Mouse (Mus musculus) heart, adult 2 months (tissue): ENCODE results near the gene Bglap. TPM values are rescaled to one million over a fixed set of nuclear protein-coding genes. Genes with fewer than 3 reads are reported as not detected.

Source experiments
- DNase-seq, 2 experiments: peaks; one replicate each; pipeline ENCODE4 v3.0.0; 2021
- H3K27ac ChIP-seq: fragments of 200-600 bp; 2 replicates; pipeline ENCODE4 v1.8.1; 2022
- H3K27me3 ChIP-seq: fragments of 200-500 bp; 2 replicates; pipeline ENCODE4 v1.6.1; 2012; ENCODE audit warnings: mild to moderate bottlenecking, low read length, inconsistent platforms, mixed read lengths; ENCODE audit not compliant: control insufficient read depth, insufficient read depth
- H3K36me3 ChIP-seq: fragments of 200-500 bp; 2 replicates; pipeline ENCODE4 v1.6.1; 2012; ENCODE audit warnings: low read length, inconsistent platforms; ENCODE audit not compliant: control insufficient read depth, insufficient read depth
- H3K4me1 ChIP-seq: fragments of 200-500 bp; 2 replicates; pipeline ENCODE4 v1.6.1; 2011; ENCODE audit warnings: low read length; ENCODE audit not compliant: control insufficient read depth, insufficient read depth
- H3K4me3 ChIP-seq: fragments of 200-600 bp; 2 replicates; pipeline ENCODE4 v1.8.1; 2022
- H3K79me2 ChIP-seq: fragments of 200-500 bp; replicated peaks from 2 replicates; pipeline ENCODE4 v1.6.1; 2012; ENCODE audit warnings: mild to moderate bottlenecking, inconsistent platforms, low read length, moderate library complexity, mixed read lengths; ENCODE audit not compliant: control insufficient read depth, insufficient read depth
- H3K9ac ChIP-seq: fragments of 200-500 bp; 2 replicates; pipeline ENCODE4 v1.6.1; 2012; ENCODE audit warnings: low read depth, mild to moderate bottlenecking, control low read depth, inconsistent platforms, low read length, mixed read lengths
- CTCF ChIP-seq: fragments of 200-600 bp; IDR thresholded peaks from 2 replicates; pipeline ENCODE4 v1.8.1; 2022; ENCODE audit warnings: antibody characterized with exemption, mild to moderate bottlenecking, moderate library complexity
- EP300 ChIP-seq: fragments of 200-500 bp; IDR thresholded peaks from 2 replicates; pipeline ENCODE4 v1.6.1; 2011; ENCODE audit warnings: low read depth, low read length, control low read depth; ENCODE audit not compliant: insufficient read depth
- POLR2A ChIP-seq: fragments of 200-500 bp; IDR thresholded peaks from 2 replicates; pipeline ENCODE4 v1.6.1; 2011; ENCODE audit warnings: mild to moderate bottlenecking, low read depth, low read length, control low read depth; ENCODE audit not compliant: insufficient read depth
- WGBS: fragments of 180-500 bp; shearing (Covaris S2); methylation state at CpG from one replicate; pipeline ENCODE4 v1.1.7; 2018; 5-methylcytosine and 5-hydroxymethylcytosine counted together
- intact Hi-C: fragments of 180-260 bp; cut with DNase I; formaldehyde crosslinking; loops from one replicate; pipeline ENCODE4 v1.15.1; 2025
- polyA plus RNA-seq: library from polyadenylated mRNA; depleted of rRNA; stranded (reverse); fragments of >200 nt; gene quantifications from 2 replicates; pipeline ENCODE4 v1.2.3, GENCODE M21; 2012; rRNA removed
- total RNA-seq, 2 experiments: library from RNA; stranded (reverse); gene quantifications; 2 replicates each; pipeline ENCODE4 v1.2.3; 2021

Gene Bglap
- total and polyA plus RNA-seq, 3 experiments: not detected

- peak in 1 of 2 experiments; percentile 28 for DNase-seq
- H3K36me3 ChIP-seq: no peaks in the 10 kb centered on the region; the same call in 1 of the 2 replicates
- H3K27me3 ChIP-seq: no peaks in the 10 kb centered on the region
- peak overlapping the region; percentile 85; the same call in 1 of the 2 replicates for H3K4me3 ChIP-seq
- no peak overlapping the region for H3K9ac ChIP-seq
- peak overlapping the region; percentile 99; the same call in 1 of the 2 replicates for H3K27ac ChIP-seq
- intact Hi-C loops: loop anchor here (5.0 kb wide), 1 partner anchor 40 kb away; the partner anchor contains the start of genes Cct3 and Tsacc
- WGBS: 36% methylated on average over 11 of the region's 11 CpGs
- no peaks in the 10 kb centered on the region; the same call in 1 of the 2 replicates for H3K79me2 ChIP-seq
- peaks cover 6% of the 10 kb centered on the region for H3K4me1 ChIP-seq
- TF ChIP-seq EP300: no peak
- TF ChIP-seq CTCF: no peak
- TF ChIP-seq POLR2A: no peak
Observed at GRCm38 (mm10) chr3:88337367-88338020, 46.8 kb downstream of the Bglap start.

DNA sequence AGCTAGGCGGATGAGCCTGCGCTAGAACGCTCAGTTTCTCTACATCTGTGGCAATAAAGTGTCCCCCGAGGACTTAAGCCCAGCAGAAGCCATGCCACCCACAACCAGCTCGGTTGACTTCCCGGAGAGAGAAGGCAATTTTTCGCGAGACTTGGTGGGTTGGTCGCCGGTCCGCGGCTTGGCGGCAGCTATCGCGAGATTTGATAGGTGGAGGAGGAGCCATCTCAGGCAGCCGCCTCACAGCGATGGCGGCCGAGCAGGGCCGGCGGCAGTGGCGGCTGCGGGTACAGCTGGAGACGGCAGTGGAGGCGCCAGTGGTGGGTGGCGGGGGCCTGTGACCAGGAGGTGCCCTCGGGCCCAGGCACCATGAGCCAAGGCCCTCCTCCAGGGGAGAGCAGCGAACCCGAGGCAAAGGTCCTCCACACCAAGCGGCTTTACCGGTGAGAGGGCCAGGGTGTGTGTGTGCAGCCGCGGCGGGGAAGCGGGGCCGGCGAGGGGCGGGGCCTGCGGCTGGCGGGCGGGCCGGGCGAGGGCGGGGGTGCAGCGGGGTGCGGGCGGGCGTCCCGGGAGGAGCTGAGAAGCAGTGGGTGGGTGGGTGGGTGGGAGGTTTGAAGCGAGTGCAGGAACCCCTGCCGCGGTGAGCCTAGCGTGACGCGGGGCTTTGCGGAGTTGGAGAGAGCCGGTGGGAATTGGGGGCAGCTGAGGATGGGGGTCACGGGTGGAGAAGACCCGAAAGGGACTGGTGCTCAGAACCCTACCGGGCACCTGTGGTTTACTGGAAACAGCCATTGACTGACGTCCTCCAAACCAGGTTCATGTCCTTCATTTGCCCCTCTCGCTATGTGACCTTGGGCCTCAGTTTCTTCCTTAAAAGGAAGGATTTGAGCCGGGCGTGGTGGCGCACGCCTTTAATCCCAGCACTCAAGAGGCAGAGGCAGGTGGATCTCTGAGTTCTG lies 47.9 kb downstream of the Bglap start, which contains the start of the genes Tmem79 and Smg5:
Tmem79 (minus strand) TSS at position 91 of the 956 bp plus-strand sequence.
Smg5 (plus strand) TSS at position 203 of the 956 bp plus-strand sequence.
- Histone ChIP-seq H3K36me3 (no peaks in the 10 kb centered on the region), H3K79me2 (no peaks in the 10 kb centered on the region; the same call in 1 of the 2 replicates), H3K4me3 (peak within 1 kb of the TSS; percentile 85), H3K4me1 (peaks cover 6% of the 10 kb centered on the region), H3K27ac (peak within 1 kb of the TSS; percentile 99), H3K9ac (peak within 1 kb of the TSS; percentile 95), H3K27me3 (no peaks in the 10 kb centered on the region)
- under 1% methylated on average over 59 of the region's 66 CpGs for whole genome bisulfite sequencing
- peak; percentile 97 to 98 for DNase-seq
- intact Hi-C loops: loop anchor here (5.0 kb wide), 1 partner anchor 39 kb away; the partner anchor contains the start of genes Cct3 and Tsacc
- no peak for TF ChIP-seq CTCF
- peak; percentile 99 for TF ChIP-seq POLR2A
- no peak for TF ChIP-seq EP300

DNA sequence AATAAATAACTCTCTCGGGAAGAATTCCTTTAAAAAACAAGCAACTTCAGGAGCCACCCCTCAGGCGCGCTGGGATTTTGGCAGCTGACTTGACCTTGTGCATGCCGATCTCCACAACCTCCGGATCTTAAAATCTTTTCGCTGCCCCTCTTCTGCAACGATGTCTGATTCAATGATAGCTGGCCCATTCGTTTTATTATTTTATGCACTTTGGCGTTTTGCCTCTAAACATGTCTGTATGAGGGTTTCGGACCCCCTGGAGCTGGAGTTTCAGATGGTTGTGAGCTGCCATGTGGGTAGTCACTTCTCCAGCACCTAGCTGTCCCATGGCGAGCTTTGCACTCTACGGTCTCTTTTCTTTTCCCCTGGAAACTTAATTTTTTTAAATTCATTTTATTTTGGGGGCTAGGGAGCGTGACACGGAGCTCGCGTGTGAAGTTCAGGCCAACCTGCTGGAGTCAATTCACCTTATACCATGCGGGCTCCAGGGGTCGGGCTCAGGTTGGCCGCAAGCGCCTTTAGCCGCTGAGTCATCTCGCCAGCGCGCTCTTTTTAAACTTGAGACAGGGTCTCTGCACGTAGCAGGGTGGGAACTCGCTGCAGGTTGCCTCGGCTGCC lies 48.7 kb downstream of the Bglap start:
- Histone ChIP-seq H3K9ac (peak overlapping the region; percentile 75), H3K79me2 (no peaks in the 10 kb centered on the region; the same call in 1 of the 2 replicates), H3K27me3 (no peaks in the 10 kb centered on the region), H3K36me3 (no peaks in the 10 kb centered on the region), H3K4me1 (peaks cover 6% of the 10 kb centered on the region), H3K4me3 (peak overlapping the region; percentile 85), H3K27ac (peak overlapping the region; percentile 99)
- 1% methylated on average over 27 of the region's 27 CpGs for WGBS
- TF ChIP-seq EP300 (no peak), POLR2A (no peak), CTCF (no peak)
- intact Hi-C loops: loop anchor here (5.0 kb wide), 1 partner anchor 38 kb away; the partner anchor contains the start of genes Cct3 and Tsacc
- DNase-seq: no peak

DNA sequence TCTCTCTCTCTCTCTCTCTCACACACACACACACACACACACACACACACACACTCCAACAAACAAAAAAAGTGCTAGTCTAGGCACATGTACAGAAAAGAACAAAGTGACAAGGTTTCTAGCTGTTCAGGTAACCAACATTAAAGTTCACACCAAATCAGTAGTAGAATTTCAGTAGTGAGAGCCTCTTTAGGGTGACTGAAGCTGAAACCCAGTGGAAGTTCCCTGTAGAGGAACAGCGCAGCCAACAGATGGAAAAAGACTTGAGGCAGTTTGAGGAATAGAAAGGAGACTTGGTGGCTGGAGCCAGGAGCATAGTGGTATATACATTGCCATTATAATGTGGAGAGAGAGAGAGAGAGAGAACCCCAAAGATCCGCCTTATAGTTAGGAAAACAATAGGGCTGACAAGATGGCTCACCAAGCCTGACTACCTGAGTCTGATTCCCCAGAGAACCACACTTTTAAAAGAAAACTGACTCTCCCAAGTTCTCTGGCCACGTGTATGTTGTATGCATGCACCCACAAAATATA lies 49.3 kb downstream of the Bglap start:
- DNase-seq: no peak
- peak overlapping the region; percentile 99 for H3K27ac ChIP-seq
- intact Hi-C loops: loop anchor here (5.0 kb wide), 1 partner anchor 38 kb away; the partner anchor contains the start of genes Cct3 and Tsacc
- WGBS: 31% methylated on average over 3 of the region's 3 CpGs
- H3K79me2 ChIP-seq: no peaks in the 10 kb centered on the region; the same call in 1 of the 2 replicates
- H3K4me1 ChIP-seq: peaks cover 6% of the 10 kb centered on the region
- H3K9ac ChIP-seq: no peak overlapping the region
- no peaks in the 10 kb centered on the region for H3K27me3 ChIP-seq
- H3K4me3 ChIP-seq: peak overlapping the region; percentile 85
- no peak for TF ChIP-seq CTCF
- TF ChIP-seq POLR2A: no peak
- TF ChIP-seq EP300: no peak
- H3K36me3 ChIP-seq: no peaks in the 10 kb centered on the region

DNA sequence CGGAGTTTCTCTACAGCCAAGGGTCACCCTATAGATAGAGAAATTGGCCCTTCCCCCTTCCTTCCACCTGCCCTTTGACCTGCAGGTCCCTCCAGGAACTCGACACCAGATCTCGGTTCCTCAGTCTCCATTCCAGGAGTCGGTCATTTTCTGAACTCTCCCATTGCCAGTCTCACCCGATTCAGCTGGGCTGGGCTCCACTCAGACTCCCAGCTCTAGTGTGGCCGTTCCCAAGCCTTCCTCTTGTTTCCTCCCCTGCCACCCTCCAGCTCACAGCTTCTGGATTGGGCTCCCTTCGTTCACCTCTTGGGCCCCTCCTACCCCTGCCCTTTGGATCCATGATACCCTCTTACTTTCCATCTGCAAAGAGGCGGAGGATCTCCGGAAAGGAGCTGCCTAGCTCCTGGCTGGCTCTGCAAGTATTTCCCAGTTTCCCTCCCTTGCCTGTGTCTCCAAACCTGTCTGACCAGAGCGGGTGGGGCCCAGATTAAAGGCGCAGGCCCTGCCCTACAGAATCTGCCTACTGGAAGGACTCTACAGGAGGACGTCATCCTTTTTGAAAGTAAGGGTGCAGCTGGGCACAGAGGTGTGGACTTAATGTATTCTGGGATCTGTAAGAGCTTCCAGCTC lies 50.1 kb downstream of the Bglap start:
- Histone ChIP-seq H3K4me3 (no peak overlapping the region), H3K9ac (no peak overlapping the region), H3K27ac (no peak overlapping the region), H3K36me3 (no peaks in the 10 kb centered on the region), H3K4me1 (peaks cover 5% of the 10 kb centered on the region), H3K27me3 (no peaks in the 10 kb centered on the region), H3K79me2 (no peaks in the 10 kb centered on the region)
- 63% methylated on average over 12 of the region's 12 CpGs for WGBS
- no peak for DNase-seq
- TF ChIP-seq POLR2A (no peak), CTCF (no peak), EP300 (no peak)
- intact Hi-C loops: no loop called here

Other genes with a start within 250 kb of the Bglap start
- gene Mef2d, start 242.1 kb downstream of the Bglap start, total RNA-seq: 100 to 1,000 TPM; 118 to 129 TPM
- 119 and 122 TPM in 2 replicates for gene Mef2d, start 242.1 kb downstream of the Bglap start, polyA plus RNA-seq
- gene Rhbg, start 129.8 kb downstream of the Bglap start, total RNA-seq: not detected
- 0.20 TPM in 1 of 2 replicates, not detected in the other for gene Rhbg, start 129.8 kb downstream of the Bglap start, polyA plus RNA-seq
- under 1 TPM; 0.26 to 0.27 TPM for gene Gm38392, start 97.3 kb downstream of the Bglap start, total RNA-seq
- gene Gm38392, start 97.3 kb downstream of the Bglap start, polyA plus RNA-seq: 0.23 TPM in 1 of 2 replicates, not detected in the other
- 1 to 10 TPM; 5.1 to 8.6 TPM for gene Tsacc, start 87.5 kb downstream of the Bglap start, total RNA-seq
- gene Tsacc, start 87.5 kb downstream of the Bglap start, polyA plus RNA-seq: 4.8 and 8.7 TPM in 2 replicates
- 100 to 1,000 TPM; 169 to 172 TPM for gene Cct3, start 87.3 kb downstream of the Bglap start, total RNA-seq
- 124 and 183 TPM in 2 replicates for gene Cct3, start 87.3 kb downstream of the Bglap start, polyA plus RNA-seq
- gene Glmp, start 59.4 kb downstream of the Bglap start, total RNA-seq: 10 to 100 TPM; 75.6 to 80.9 TPM
- gene Glmp, start 59.4 kb downstream of the Bglap start, polyA plus RNA-seq: 98.0 and 105 TPM in 2 replicates
- 1 to 10 TPM; 1.6 to 1.7 TPM for gene Tmem79, start 48.3 kb downstream of the Bglap start, total RNA-seq
- 2.3 and 3.5 TPM in 2 replicates for gene Tmem79, start 48.3 kb downstream of the Bglap start, polyA plus RNA-seq
- 10 to 100 TPM; 42.7 to 45.8 TPM for gene Smg5, start 48.2 kb downstream of the Bglap start, total RNA-seq
- gene Smg5, start 48.2 kb downstream of the Bglap start, polyA plus RNA-seq: 44.4 and 66.9 TPM in 2 replicates
- gene Paqr6, start 19.9 kb downstream of the Bglap start, total RNA-seq: under 1 TPM; 0.44 to 0.57 TPM
- 5.0 and 7.5 TPM in 2 replicates for gene Paqr6, start 19.9 kb downstream of the Bglap start, polyA plus RNA-seq
- gene Bglap3, start 11.7 kb downstream of the Bglap start, total RNA-seq: not detected
- not detected in 2 replicates for gene Bglap3, start 11.7 kb downstream of the Bglap start, polyA plus RNA-seq
- not detected for gene Bglap2, start 5.8 kb downstream of the Bglap start, total RNA-seq
- 0.84 and 0.85 TPM in 2 replicates for gene Bglap2, start 5.8 kb downstream of the Bglap start, polyA plus RNA-seq
- gene Pmf1, start 25.9 kb upstream of the Bglap start, total RNA-seq: 10 to 100 TPM; 12.4 to 15.9 TPM
- gene Pmf1, start 25.9 kb upstream of the Bglap start, polyA plus RNA-seq: 20.8 and 22.3 TPM in 2 replicates
- gene Slc25a44, start 40.7 kb upstream of the Bglap start, total RNA-seq: 10 to 100 TPM; 11.9 to 14.6 TPM
- 19.1 and 25.9 TPM in 2 replicates for gene Slc25a44, start 40.7 kb upstream of the Bglap start, polyA plus RNA-seq
- 1 to 10 TPM; 3.2 to 3.3 TPM for gene Sema4a, start 76.7 kb upstream of the Bglap start, total RNA-seq
- gene Sema4a, start 76.7 kb upstream of the Bglap start, polyA plus RNA-seq: 8.5 and 9.5 TPM in 2 replicates
- gene Lmna, start 125.5 kb upstream of the Bglap start, total RNA-seq: 100 to 1,000 TPM; 117 to 138 TPM
- 67.3 and 85.2 TPM in 2 replicates for gene Lmna, start 125.5 kb upstream of the Bglap start, polyA plus RNA-seq
- under 1 TPM; 0.42 to 0.45 TPM for gene Mex3a, start 147.9 kb upstream of the Bglap start, total RNA-seq
- gene Mex3a, start 147.9 kb upstream of the Bglap start, polyA plus RNA-seq: 0.27 and 0.59 TPM in 2 replicates
- gene Rab25, start 163.8 kb upstream of the Bglap start, total RNA-seq: not detected
- 2.2 TPM in 1 of 2 replicates, not detected in the other for gene Rab25, start 163.8 kb upstream of the Bglap start, polyA plus RNA-seq
- gene Lamtor2, start 168.6 kb upstream of the Bglap start, total RNA-seq: 100 to 1,000 TPM in 1 of 2 experiments, 10 to 100 TPM in 1; 94.3 to 104 TPM
- 118 TPM in 2 replicates for gene Lamtor2, start 168.6 kb upstream of the Bglap start, polyA plus RNA-seq
- gene Ubqln4, start 169.3 kb upstream of the Bglap start, total RNA-seq: 10 to 100 TPM; 70.1 to 76.5 TPM
- gene Ubqln4, start 169.3 kb upstream of the Bglap start, polyA plus RNA-seq: 69.3 and 86.7 TPM in 2 replicates
- 10 to 100 TPM; 65.3 to 67.6 TPM for gene Ssr2, start 191.4 kb upstream of the Bglap start, total RNA-seq
- gene Ssr2, start 191.4 kb upstream of the Bglap start, polyA plus RNA-seq: 80.0 and 115 TPM in 2 replicates
- 10 to 100 TPM; 37.3 to 37.5 TPM for gene Arhgef2, start 221.5 kb upstream of the Bglap start, total RNA-seq
- 51.0 and 53.4 TPM in 2 replicates for gene Arhgef2, start 221.5 kb upstream of the Bglap start, polyA plus RNA-seq